Mouse (Mus musculus) limb, embryonic 10.5 days (tissue): ENCODE results near the gene Elmo3. TPM values are rescaled to one million over a fixed set of nuclear protein-coding genes. Genes with fewer than 3 reads are reported as not detected.

Source experiments
- DNase-seq: peaks from one replicate; pipeline ENCODE4 v3.0.0-alpha.2; 2017; ENCODE audit warnings: low spot score
- H3K27ac ChIP-seq: fragments of 300-500 bp; sonication (generic); 2 replicates; pipeline ENCODE4 v1.5.1; 2016; ENCODE audit warnings: mild to moderate bottlenecking
- H3K27me3 ChIP-seq: fragments of 300-500 bp; sonication (generic); 2 replicates; pipeline ENCODE4 v1.6.1; 2016; ENCODE audit warnings: low read depth, mild to moderate bottlenecking; ENCODE audit not compliant: poor library complexity, severe bottlenecking
- H3K36me3 ChIP-seq: fragments of 300-500 bp; sonication (generic); 2 replicates; pipeline ENCODE4 v1.6.1; 2016; ENCODE audit warnings: mild to moderate bottlenecking, moderate library complexity
- H3K4me1 ChIP-seq: fragments of 300-500 bp; sonication (generic); 2 replicates; pipeline ENCODE4 v1.6.1; 2016
- H3K4me3 ChIP-seq: fragments of 300-500 bp; sonication (generic); 2 replicates; pipeline ENCODE4 v1.5.1; 2016; ENCODE audit warnings: mild to moderate bottlenecking, moderate library complexity
- H3K9me3 ChIP-seq: fragments of 300-500 bp; sonication (generic); replicated peaks from 2 replicates; pipeline ENCODE4 v1.6.1; 2016; ENCODE audit warnings: mild to moderate bottlenecking
- WGBS: fragments of 180-500 bp; shearing (Covaris S2); methylation state at CpG from one replicate; pipeline ENCODE4 v1.1.7; 2016; 5-methylcytosine and 5-hydroxymethylcytosine counted together
- polyA plus RNA-seq: library from polyadenylated mRNA; unstranded; fragments of >200 nt; fragmentation: Nextera tagmentation; extraction: Ambion mirVana; gene quantifications from 2 replicates; pipeline ENCODE4 v1.2.1, GENCODE M21; 2016

The Elmo3 gene
- polyA plus RNA-seq, 1 experiment from 2014 or later: 2.7 TPM

DNA sequence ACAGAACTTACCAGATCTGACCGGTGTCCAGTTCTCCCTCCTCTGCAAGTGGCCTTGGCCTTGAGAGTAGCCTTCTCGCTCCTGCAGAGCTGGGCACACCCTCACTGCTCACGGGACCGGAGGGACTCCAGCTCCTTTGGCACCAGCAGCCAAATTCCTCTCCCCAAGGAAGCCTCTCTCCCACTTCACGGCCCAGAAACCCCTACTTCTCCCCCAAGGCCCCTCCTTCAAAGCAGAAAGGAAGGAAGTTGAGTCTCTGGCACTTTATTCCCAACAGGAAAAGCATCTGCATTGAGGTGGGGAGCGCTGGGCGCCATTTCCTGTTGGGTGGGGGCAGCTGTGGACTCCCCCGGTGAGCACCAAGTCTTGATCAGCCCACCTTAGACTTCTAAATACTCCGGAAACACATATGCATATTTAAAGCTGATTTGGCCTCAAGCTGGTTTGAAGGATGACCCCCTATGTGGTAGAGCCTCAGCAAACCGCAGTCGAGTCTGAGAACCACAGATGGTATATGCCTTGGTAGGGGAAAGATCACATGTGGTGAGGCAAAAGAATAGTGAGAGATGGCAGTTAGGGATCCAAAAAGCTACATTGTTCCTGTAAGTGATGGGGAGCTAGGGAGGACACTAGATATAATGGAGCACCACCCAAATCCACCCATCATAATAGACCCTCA is 9.4 kb upstream of the Elmo3 start, which contains the start of gene Exoc3l:
Exoc3l (minus strand) TSS at position 207 of the 679 bp plus-strand sequence.
- peaks cover 34% of the 10 kb centered on the region for H3K4me1 ChIP-seq
- no peaks in the 10 kb centered on the region for H3K9me3 ChIP-seq
- peaks cover 25% of the 10 kb centered on the region for H3K36me3 ChIP-seq
- no peak for DNase-seq
- H3K27me3 ChIP-seq: peaks cover 21% of the 10 kb centered on the region
- WGBS: 65% methylated on average over 11 of the region's 11 CpGs
- H3K4me3 ChIP-seq: peak within 1 kb of the TSS; percentile 95
- peak within 1 kb of the TSS; percentile 91; the same call in 1 of the 2 replicates for H3K27ac ChIP-seq

DNA sequence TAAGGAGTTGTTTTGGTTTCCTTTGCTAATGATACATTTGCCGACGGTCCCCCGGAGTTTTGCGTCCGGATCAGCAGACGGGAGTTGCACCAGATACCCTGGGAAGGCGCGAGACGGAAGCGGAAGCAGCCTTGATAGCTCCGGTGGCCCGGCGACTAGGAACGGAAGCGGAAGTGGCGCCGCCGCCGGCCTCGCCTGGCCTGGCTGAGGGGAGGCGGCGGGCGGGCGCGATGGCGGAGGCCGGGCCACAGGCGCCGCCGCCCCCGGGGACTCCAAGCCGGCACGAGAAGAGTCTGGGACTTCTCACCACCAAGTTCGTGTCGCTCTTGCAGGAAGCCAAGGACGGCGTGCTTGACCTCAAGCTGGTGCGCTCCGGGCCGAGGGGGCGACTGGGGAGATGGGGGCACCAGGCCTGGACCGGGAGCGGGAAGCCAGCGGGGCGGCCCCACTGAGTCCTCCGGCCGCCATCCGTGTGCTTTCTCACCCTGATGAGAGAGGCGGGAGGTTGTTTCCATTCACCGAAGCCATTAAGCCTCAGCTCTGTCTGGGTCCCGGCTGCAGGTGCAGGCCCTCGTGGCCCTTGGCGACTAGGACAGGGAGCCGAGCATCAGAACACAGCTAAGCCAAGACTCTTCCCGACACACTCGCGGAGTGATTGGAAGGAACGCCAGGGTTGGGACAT is 7.7 kb upstream of the Elmo3 start, which contains the start of gene E2f4:
E2f4 (plus strand) TSS at position 153 of the 682 bp plus-strand sequence.
- WGBS: under 1% methylated on average over 58 of the region's 58 CpGs
- DNase-seq: peak; percentile 99

DNA sequence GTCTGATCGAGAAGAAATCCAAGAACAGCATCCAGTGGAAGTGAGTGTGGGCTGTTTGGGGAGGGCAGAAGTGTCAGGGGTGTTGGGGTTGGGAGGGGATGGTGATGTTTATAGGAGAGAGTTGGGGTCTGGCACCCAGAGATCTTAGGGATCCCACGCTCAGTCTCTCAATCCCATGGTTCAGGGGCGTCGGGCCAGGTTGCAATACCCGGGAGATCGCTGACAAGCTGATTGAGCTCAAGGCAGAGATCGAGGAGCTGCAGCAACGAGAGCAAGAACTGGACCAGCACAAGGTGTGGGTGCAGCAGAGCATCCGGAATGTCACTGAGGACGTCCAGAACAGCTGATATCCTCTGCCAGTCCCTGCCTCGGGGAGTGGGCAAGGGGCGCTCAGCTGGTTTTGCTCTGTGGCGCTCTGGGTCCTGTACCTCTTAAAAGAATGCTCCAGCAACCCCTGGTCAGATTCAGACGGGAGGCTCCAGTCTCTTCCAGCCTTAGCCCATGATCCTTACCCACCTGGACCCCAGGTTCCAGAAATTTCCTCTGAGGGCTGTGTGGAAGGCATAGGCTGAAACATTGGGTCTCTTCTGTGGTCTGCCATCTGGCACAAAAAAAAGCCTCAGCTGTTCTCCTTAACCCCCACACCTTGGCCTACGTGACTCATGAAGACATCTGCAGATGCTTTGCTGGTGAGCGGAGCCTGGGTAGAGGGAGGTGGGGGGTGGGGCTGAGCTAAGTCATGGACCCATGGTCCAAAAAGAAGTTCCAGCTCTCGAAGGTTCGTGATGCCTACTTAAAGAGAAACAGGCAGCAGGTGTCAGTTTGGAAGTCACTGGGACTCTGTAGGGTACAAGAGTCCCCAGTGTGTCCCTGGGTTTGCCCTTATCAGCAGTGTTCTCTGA is 6.8 kb upstream of the Elmo3 start:
- H3K27ac ChIP-seq: peak overlapping the region; percentile 91
- H3K9me3 ChIP-seq: no peaks in the 10 kb centered on the region
- peak overlapping the region; percentile 95 for H3K4me3 ChIP-seq
- DNase-seq: no peak
- peaks cover 29% of the 10 kb centered on the region for H3K4me1 ChIP-seq
- peaks cover 8% of the 10 kb centered on the region; the same call in 1 of the 2 replicates for H3K27me3 ChIP-seq
- WGBS: 65% methylated on average over 18 of the region's 18 CpGs
- H3K36me3 ChIP-seq: peaks cover 51% of the 10 kb centered on the region

More for the DNA sequence above, 7.7 kb upstream of the Elmo3 start, which contains the start of gene E2f4:
- Histone ChIP-seq H3K4me1 (peaks cover 34% of the 10 kb centered on the region), H3K4me3 (peak within 1 kb of the TSS; percentile 95), H3K27ac (peak within 1 kb of the TSS; percentile 91), H3K36me3 (peaks cover 42% of the 10 kb centered on the region), H3K9me3 (no peaks in the 10 kb centered on the region), H3K27me3 (peaks cover 18% of the 10 kb centered on the region)

DNA sequence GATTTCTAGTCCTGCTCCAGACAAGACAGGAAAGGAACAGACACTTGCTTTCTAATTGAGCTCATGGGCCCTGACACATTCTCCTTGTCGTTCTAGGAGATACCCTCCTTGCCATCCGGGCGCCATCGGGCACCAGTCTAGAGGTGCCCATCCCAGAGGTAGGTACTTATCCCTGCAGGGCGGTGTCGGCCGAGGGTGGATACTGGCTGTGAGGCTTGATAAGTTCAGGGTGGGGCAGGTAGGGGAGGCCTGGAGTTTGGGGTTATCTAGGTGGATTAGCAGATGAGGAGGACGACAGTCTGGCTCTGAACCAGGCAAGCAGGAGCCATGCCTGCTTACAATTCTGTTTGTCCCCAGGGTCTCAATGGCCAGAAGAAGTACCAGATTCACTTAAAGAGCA is 5.4 kb upstream of the Elmo3 start:
- Histone ChIP-seq H3K27ac (no peak overlapping the region), H3K36me3 (peaks cover 65% of the 10 kb centered on the region), H3K27me3 (peaks cover 5% of the 10 kb centered on the region; the same call in 1 of the 2 replicates), H3K4me1 (peaks cover 36% of the 10 kb centered on the region), H3K9me3 (no peaks in the 10 kb centered on the region), H3K4me3 (no peak overlapping the region)
- WGBS: 97% methylated on average over 8 of the region's 8 CpGs
- no peak for DNase-seq

DNA sequence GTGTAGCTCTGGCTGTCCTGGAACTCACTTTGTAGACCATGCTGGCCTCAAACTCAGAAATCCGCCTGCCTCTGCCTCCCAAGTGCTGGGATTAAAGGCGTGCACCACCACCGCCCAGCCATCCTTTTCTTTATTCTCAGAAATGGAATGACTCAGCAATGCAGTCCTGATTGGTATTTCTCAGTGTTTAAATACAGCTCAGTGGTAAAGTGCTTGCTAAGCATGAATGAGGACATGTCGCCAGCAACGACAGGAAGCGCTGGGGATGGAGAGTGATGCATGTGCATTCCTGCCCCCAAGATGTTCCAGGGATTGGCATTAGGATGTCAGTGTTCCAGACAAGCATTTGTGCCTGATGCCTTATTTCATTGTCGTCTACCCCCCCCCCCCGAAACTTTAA is 2.0 kb upstream of the Elmo3 start:
- WGBS: 92% methylated on average over 8 of the region's 8 CpGs
- Histone ChIP-seq H3K27ac (no peak overlapping the region), H3K27me3 (no peaks in the 10 kb centered on the region), H3K36me3 (peaks cover 86% of the 10 kb centered on the region), H3K4me1 (peaks cover 30% of the 10 kb centered on the region), H3K9me3 (no peaks in the 10 kb centered on the region), H3K4me3 (no peak overlapping the region)
- no peak for DNase-seq

DNA sequence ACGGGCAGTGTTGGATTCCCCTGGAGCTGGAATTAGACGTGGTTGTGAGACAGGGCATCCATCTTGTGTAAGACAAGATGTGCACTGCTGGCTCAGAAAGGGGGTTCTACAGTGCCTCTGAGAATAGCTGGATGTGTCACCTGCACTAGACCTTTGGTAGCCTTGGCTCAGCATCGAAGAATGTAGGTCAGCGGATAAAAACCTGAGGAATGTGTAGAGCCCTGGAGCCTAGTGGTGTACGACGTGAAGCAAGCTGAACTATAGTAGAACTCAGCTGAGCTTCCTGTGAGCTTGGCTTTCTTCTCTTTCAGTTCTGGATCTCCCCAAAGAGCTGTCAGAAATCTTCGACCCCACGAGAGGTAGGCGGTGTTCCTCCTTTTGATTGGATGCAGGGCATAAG is 1.5 kb upstream of the Elmo3 start:
- no peak overlapping the region for H3K27ac ChIP-seq
- no peaks in the 10 kb centered on the region for H3K27me3 ChIP-seq
- no peak for DNase-seq
- peaks cover 86% of the 10 kb centered on the region for H3K36me3 ChIP-seq
- H3K9me3 ChIP-seq: no peaks in the 10 kb centered on the region
- 87% methylated on average over 9 of the region's 9 CpGs for WGBS
- no peak overlapping the region for H3K4me3 ChIP-seq
- H3K4me1 ChIP-seq: peaks cover 25% of the 10 kb centered on the region

DNA sequence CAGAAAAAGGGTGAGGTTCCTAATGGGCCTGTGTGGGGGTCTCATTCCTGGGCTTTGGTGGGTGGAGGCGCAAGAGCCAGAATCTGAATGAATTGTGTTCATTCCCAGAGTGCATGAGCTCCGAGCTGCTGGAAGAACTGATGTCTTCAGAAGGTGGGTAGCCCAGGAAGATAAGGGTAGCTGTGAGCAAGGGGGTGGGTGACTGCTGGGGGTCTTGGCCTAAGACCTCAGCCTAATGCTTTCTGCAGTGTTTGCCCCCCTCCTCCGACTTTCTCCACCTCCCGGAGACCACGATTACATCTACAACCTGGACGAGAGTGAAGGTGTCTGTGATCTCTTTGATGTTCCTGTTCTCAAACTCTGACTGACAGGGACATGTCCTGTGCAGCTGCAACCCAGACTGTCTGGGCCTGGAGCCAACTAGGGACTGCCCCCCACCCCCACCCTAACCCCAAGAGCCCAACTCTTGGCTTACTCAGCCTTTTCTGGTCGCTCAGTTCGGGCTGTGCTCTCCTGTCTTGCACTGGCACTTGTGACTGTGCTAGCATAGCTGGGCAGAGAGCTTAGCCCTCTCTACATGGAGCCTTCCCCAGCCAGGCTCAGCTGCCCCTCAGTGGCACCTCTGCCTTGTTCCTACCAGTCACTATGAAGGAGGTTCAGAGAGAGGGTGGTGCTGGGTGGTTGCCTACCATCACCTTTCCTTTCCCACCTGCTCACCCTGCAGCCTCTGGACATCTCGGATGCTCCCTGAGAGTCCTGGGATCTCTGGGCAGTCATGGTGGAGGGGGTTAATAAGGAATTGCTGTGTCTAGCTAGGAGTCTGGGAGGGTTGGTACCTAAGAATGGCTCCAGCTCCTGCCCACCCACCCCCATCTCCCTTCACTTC is 833 bp upstream of the Elmo3 start:
- Histone ChIP-seq H3K36me3 (peaks cover 87% of the 10 kb centered on the region), H3K4me1 (peaks cover 23% of the 10 kb centered on the region), H3K27me3 (no peaks in the 10 kb centered on the region), H3K27ac (no peak overlapping the region), H3K4me3 (no peak overlapping the region), H3K9me3 (no peaks in the 10 kb centered on the region)
- DNase-seq: no peak
- 86% methylated on average over 9 of the region's 9 CpGs for WGBS

DNA sequence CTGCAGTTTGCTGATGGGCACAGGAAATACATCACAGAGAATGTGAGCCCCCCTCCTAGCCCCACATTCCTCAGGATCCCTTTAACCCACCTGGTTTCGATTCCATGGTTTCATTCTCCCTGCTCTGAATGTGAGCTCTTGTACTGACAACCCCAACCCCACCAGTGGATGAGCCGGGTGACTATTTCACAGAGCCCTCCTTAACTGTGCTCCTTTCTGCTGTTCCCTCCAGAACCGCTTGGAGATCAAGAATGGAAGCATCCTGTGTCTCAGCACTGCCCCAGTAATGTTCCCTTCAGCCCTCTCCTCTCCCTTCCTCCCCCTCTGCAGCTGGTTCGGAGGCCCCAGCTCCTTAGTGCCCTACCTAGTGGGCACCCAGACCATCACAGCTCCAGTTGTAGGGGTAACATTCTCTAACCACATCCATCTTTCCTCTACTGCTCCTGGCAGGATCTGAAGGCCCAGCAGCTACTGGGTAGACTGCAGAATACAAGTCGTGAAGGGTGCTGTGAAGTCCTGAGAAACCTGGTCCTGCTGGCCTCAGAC is 818 bp downstream of the Elmo3 start:
- WGBS: 48% methylated on average over 5 of the region's 5 CpGs
- H3K9me3 ChIP-seq: no peaks in the 10 kb centered on the region
- DNase-seq: no peak
- peak overlapping the region; percentile 47 for H3K4me3 ChIP-seq
- H3K27ac ChIP-seq: peak overlapping the region; percentile 75
- H3K4me1 ChIP-seq: peaks cover 23% of the 10 kb centered on the region
- no peaks in the 10 kb centered on the region for H3K27me3 ChIP-seq
- peaks cover 85% of the 10 kb centered on the region for H3K36me3 ChIP-seq

DNA sequence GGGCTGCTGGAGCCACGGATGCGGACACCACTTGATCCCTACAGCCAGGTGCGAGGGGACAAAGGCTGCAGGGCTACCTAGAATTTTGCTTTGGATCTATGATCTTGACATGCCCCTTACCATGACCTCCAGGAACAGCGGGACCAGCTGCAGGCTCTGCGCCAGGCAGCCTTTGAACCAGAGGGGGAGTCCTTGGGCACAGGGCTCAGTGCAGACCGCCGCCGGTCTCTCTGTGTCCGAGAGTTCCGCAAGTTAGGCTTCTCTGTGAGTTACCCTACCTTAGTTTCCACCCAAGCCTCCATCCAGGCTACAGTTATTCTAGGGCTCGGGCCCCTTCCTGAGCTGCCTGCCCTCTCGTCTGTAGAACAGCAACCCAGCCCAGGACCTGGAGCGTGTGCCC is 2.3 kb downstream of the Elmo3 start:
- Histone ChIP-seq H3K4me1 (peaks cover 23% of the 10 kb centered on the region), H3K4me3 (no peak overlapping the region), H3K27me3 (no peaks in the 10 kb centered on the region), H3K27ac (no peak overlapping the region), H3K9me3 (no peaks in the 10 kb centered on the region), H3K36me3 (peaks cover 85% of the 10 kb centered on the region)
- 96% methylated on average over 13 of the region's 13 CpGs for WGBS
- DNase-seq: no peak

DNA sequence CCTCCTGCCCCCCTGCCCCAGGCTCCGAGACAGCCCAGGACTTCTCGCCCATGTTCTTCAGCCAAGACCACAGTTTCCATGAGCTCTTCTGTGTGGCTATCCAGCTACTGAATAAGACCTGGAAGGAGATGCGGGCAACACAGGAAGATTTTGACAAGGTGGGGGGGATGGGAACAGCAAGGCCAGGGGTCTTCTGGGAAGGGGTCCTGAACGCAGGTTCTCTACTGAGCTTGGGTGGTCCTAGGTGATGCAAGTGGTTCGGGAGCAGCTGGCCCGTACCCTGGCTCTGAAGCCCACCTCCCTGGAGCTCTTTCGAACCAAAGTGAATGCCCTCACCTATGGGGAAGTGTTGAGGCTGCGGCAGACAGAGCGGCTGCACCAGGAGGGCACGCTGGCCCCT is 3.0 kb downstream of the Elmo3 start:
- WGBS: 94% methylated on average over 10 of the region's 10 CpGs
- Histone ChIP-seq H3K27me3 (no peaks in the 10 kb centered on the region), H3K4me3 (no peak overlapping the region), H3K36me3 (peaks cover 85% of the 10 kb centered on the region), H3K9me3 (no peaks in the 10 kb centered on the region), H3K27ac (no peak overlapping the region), H3K4me1 (peaks cover 23% of the 10 kb centered on the region)
- DNase-seq: no peak

DNA sequence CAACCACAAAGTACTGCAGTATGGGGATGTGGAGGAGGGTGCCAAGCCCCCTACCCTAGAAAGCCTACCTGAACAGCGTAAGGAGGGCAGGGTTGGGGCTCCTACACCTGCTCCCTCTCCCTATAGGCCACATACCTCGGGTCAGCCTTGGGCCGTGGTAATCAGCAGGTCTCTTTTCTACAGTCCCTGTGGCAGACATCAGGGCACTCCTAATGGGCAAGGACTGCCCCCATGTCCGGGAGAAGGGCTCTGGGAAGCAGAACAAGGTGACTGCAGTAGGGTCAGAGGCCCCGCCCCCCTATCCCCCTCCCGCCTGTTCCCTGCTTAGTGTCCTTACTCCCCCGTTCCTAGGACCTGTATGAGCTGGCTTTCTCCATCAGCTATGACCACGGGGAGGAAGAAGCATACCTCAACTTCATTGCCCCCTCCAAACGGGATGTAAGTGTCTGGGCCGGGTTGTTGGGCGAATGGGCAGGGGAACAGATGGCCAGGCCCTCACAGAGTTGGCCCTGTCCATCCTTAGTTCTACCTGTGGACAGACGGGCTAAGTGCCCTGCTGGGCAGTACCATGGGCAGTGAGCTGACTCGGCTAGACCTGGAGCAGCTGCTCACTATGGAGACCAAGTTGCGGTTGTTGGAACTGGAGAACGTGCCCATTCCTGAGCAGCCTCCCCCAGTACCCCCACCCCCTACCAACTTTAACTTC is 3.9 kb downstream of the Elmo3 start:
- DNase-seq: no peak
- no peak overlapping the region for H3K4me3 ChIP-seq
- peaks cover 85% of the 10 kb centered on the region for H3K36me3 ChIP-seq
- H3K27me3 ChIP-seq: no peaks in the 10 kb centered on the region
- no peak overlapping the region for H3K27ac ChIP-seq
- no peaks in the 10 kb centered on the region for H3K9me3 ChIP-seq
- peaks cover 22% of the 10 kb centered on the region for H3K4me1 ChIP-seq
- WGBS: 83% methylated on average over 15 of the region's 15 CpGs
